Mouse (Mus musculus) ovary, postnatal 14 days (tissue): Measurements from ENCODE around the gene Fam107b.
"Not testable (repeated sequence)": the region's sequence is repeated elsewhere in the genome, so short reads cannot be mapped to it uniquely, and the experiment has no call there.

Source experiments
- DNase-seq: peaks from one replicate; pipeline ENCODE4 v3.0.0; 2022; ENCODE audit warnings: low spot score

Gene Fam107b

GRCm38 (mm10) chr2:3658900-3659299 is 88.6 kb downstream of the Fam107b start:
- no peak for DNase-seq

GRCm38 (mm10) chr2:3659300-3659910 is 89.1 kb downstream of the Fam107b start:
- no peak for DNase-seq

- DNase-seq = no peak
Measured at GRCm38 (mm10) chr2:3664086-3664485, 93.8 kb downstream of the Fam107b start.

DNA sequence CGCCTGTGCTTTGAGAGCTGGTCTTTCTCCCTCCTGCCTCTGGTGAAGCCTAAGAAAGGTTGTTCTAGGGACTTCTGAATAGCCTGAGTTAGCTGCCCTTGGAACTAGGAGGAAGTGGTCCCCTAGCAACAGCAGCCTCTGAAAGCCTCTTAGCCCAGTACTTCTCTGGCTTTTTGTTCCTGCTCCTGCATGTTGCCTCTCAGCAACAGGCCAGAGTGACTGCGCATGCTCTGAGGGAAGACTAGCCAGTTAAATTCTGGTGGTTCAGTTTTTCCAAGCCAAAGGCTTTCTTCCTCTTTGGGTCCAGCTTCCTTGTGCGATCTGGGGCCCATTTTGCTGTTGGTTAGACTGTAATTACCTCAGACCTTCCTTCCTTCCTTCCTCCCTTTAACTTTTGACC is 98.4 kb downstream of the Fam107b start:
- no peak for DNase-seq

GRCm38 (mm10) chr2:3669646-3670045 is 99.4 kb downstream of the Fam107b start:
- no peak for DNase-seq

DNA sequence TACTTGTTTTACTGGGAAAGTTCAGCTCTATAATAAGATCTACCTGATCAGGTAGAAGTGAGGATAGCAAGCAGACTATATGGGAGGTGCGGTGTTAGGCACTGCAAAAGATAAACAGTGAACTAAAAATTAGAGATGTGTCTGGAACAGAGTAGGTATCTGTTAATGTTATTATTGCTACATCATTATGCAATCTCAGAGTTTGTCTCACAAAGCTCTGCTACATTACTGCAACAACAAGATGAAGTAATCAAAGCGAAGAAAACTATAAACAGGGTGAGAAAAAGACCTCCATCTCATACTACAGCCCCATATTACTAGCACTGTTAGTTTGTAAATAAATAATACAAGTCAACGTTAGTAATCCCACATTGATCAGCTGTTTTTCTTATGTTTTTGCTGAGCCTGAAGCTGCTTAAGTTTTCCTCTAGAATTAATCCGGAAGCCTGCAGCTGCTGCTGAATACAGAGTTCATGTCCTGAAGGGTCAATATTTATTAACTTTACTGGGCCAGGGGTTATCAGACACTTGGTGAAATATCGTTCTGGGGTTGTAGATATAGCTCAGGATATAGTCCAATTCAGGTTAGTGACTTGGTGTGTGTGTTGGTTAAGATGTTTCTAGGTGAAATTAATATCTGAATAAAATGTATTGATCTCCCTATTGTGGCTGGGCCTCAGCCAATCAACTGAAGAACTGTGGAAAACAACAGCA is 102.5 kb downstream of the Fam107b start:
- no peak for DNase-seq

DNA sequence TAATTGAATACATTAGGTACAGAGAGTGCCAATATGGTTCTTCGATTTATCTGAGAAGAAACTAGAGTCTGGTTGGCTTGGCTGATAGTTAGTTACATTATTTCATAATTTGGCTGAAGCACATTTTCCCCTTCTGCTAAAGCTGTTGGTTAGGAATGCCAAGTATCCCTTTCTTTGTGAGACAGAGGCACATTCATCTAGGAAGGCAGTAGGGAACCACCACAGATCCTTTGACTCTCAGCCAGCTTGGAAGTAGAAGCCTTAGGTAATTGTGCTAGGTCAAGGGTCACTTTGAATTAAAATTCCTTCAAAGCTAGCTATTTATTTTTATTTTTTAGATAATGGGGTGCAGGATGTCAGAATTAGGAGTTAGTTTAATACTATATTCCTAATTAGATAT is 105.2 kb downstream of the Fam107b start:
- no peak for DNase-seq

- no peak for DNase-seq
Measured at GRCm38 (mm10) chr2:3682699-3683098, 112.4 kb downstream of the Fam107b start.

GRCm38 (mm10) chr2:3683343-3683742 is 113.1 kb downstream of the Fam107b start:
- DNase-seq = no peak

GRCm38 (mm10) chr2:3683751-3684229 is 113.5 kb downstream of the Fam107b start:
- no peak for DNase-seq

- no peak for DNase-seq
Measured at GRCm38 (mm10) chr2:3690221-3690620, 119.9 kb downstream of the Fam107b start.

DNA sequence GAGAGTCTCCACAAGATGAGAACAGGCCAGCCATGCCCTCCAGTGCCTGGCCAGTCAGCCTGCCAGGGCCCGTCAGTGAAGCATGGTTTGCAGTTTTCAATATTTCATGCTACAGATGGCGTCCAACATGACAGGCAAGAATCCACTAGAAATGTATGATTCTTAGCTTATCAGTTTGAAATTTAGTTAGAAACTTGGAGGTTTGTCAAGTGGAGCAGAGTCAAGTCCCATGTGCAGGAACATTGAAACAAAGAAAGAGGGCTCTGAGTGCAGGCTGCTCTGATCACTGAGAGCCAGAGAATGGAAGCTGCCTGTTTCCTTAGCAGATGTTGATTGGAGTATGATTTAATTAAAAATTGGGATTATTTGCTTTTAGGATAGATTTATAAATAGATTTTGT is 122.5 kb downstream of the Fam107b start:
- DNase-seq = no peak

DNA sequence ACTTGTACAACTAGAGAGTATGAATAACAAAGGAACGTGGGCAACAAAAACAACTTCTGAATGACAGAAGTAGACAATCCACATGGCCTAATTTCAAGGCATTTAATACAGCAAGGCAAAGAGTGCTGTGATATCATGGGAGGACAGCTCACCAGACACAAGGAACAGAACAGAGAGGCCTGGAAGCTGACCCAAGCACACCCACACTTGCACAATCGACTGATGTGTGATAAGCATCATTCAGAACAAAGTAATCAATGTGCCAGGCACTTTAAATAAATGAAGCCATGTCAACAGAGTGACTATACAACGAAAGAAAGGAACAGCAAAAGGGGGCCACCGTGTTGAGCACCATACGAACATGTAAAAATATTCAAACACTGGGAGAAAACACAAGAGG is 125.6 kb downstream of the Fam107b start:
- DNase-seq = no peak

- DNase-seq = no peak
Measured at GRCm38 (mm10) chr2:3700368-3700767, 130.1 kb downstream of the Fam107b start.

- no peak for DNase-seq
Measured at GRCm38 (mm10) chr2:3702640-3703190, 132.4 kb downstream of the Fam107b start.

DNA sequence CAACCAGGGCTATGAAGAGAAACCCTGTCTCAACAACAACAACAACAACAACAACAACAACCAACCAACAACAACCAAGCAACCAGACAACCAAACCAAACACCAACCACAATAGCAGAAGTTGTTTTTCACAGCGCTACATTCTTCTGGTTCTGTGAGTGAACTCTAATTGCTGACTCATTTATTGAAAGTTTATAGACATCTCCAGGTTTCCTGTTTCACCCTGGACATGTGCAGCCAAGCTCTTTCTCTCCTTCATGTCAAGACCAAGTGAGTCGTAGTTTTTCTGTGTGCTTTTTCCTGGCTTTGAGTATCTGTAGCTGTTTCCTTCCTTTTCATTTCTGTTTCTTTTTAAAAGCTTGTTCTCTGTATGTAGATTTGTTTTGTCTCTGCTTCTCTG is 133.5 kb downstream of the Fam107b start:
- DNase-seq = no peak

DNA sequence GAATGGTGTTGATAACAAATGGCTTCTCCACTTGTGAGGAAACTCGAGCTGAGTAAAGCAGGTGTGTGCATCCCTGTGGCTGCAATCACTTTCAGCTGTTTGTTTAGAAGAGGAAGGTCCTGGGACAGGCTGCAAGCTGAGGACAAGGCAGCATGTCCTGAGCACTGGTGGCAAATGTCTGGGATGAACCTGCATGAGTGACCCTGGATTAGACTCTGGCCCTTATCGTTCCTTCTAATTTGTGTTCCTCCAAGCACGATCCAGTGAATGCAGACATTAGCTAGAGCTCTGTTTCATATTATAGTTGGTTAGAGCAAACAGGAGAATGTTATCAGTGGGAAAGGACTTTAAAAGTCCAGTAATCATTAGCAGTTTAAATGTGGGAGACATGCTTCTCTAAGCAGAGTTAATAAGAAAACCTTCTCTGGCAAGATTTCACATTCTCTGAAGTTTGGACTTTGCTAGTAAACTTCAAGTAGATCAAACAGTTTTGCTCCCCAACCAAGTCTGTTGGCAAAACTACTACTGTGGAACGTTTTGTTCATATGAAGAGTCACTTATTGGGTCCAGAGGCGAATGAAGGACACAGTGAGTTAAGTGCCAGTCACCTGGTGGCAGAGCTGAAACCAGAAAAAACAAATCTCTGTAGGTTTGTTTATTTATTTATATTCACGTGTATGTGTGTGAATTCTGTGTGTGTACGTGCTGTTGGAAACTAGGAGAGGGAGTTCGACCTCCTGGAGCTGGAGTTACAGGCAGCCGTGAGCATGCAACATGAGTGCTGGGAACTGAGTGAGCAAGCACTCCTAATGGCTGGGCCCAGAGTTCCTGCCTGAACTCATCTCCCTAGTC is 134.2 kb downstream of the Fam107b start:
- no peak for DNase-seq

- DNase-seq = not testable (repeated sequence)
Measured at GRCm38 (mm10) chr2:3705283-3705682, 135.0 kb downstream of the Fam107b start.

- DNase-seq = no peak
Measured at GRCm38 (mm10) chr2:3707236-3707635, 136.9 kb downstream of the Fam107b start.

GRCm38 (mm10) chr2:3708621-3709020 is 138.3 kb downstream of the Fam107b start:
- DNase-seq = no peak

DNA sequence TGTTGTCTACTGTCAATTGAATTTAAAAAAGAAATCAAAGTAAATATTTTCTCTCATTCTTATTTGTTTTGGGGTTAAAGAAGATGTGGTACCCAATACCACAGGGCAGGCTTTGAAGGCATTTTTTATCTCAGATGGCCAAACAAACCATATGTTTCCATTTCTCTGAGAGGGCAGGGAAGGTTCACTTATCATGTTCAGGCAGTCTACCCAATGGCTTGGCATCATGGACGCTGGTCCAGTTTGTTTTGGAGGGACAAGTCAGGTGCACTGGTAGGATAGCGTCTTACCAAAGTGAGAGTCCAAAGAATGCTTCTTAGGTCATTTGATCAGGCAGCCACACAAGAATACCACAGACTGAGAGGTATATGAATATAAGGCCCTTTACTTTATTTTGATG is 139.6 kb downstream of the Fam107b start:
- no peak for DNase-seq

- DNase-seq = no peak
Measured at GRCm38 (mm10) chr2:3710521-3710920, 140.2 kb downstream of the Fam107b start.
